Mouse (Mus musculus): ENCODE results near the gene Zfp36.

Zfp36 gene

GRCm38 (mm10) chr7:28384162-28384561, 4.1 kb upstream of the Zfp36 start:
- no peak for DNase-seq (ENCODE audit: low read depth, low spot score)

DNA sequence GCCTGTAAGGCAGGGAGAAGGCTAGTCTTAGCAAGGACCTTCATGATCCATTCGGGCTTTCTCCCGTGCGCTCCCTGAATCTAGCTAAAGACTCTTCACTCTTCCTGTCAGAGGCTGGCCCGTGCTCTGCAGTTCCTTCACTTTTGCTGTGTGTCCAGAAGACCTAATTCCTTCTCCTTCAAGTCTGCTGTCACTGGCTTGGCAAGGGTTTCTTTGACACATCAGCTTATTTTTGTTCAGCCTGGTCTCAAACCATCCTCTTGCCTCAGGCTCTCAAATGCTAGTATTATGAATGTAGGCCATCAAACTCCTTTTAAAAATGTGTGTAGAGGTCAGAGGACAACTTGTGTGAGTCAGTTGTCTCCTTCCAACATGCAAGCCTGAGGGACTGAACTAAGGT, 3.6 kb upstream of the Zfp36 start:
- DNase-seq (ENCODE audit: low read depth, low spot score): no peak

- DNase-seq (ENCODE audit: low read depth, low spot score): peak; percentile 92
Measured at GRCm38 (mm10) chr7:28382981-28383396, 2.9 kb upstream of the Zfp36 start.

DNA sequence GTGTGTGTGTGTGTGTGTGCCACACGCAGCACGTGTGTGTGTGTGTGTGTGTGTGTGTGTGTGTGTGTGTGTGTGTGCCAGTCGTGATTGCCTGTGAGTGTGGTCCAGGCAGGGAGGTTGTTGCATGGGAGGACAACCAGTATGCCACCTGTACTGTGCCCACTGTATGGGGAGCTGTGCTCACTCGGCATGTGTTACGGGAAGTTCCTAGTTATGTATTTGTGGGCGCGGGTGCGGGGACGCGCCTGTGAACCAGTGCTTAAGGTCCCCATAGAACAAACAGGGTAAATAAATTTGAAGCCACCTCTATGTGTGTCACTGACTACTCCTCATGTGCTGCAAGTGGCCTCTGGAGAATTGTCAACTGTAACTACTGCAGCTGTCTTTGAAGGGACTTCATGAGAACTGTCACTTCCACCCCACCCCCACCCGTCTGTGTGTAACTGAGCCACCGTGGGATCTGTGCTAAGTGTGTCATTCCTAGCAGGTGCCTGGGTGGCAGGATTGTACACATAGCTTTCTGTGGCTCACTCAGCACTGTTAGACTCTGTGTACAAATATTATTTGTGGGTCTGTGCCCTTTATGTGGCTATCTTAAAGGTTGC, 2.4 kb upstream of the Zfp36 start:
- peak; percentile 78 for DNase-seq (ENCODE audit: low read depth, low spot score)

DNA sequence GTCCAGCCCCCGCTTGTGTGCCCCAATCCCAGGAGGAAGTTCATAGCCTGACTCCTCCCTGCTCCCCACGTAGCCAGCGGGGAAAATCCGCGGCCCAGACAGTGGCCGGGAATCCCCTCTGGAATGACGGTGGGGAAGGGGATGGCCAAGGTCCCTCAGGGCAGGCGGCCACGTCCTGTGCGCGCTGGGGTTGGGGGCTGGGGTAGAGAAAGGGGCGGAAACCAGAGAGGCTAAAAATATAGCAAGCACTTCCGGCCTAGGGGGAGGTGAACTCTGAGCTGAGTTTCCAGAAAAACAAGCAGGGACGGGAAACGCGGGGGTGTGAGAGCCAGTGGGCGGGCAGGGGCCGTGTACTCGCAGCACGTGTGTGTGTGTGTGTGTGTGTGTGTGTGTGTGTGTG, 1.9 kb upstream of the Zfp36 start:
- peak; percentile 77 for DNase-seq (ENCODE audit: low read depth, low spot score)

GRCm38 (mm10) chr7:28381017-28381790, 1.2 kb upstream of the Zfp36 start:
- peak; percentile 62 for DNase-seq (ENCODE audit: low read depth, low spot score)

- peak; percentile 88 for DNase-seq (ENCODE audit: low read depth, low spot score)
Measured at GRCm38 (mm10) chr7:28378769-28379651, 1.0 kb downstream of the Zfp36 start.

GRCm38 (mm10) chr7:28378066-28378690, 1.9 kb downstream of the Zfp36 start:
- no peak for DNase-seq (ENCODE audit: low read depth, low spot score)

DNA sequence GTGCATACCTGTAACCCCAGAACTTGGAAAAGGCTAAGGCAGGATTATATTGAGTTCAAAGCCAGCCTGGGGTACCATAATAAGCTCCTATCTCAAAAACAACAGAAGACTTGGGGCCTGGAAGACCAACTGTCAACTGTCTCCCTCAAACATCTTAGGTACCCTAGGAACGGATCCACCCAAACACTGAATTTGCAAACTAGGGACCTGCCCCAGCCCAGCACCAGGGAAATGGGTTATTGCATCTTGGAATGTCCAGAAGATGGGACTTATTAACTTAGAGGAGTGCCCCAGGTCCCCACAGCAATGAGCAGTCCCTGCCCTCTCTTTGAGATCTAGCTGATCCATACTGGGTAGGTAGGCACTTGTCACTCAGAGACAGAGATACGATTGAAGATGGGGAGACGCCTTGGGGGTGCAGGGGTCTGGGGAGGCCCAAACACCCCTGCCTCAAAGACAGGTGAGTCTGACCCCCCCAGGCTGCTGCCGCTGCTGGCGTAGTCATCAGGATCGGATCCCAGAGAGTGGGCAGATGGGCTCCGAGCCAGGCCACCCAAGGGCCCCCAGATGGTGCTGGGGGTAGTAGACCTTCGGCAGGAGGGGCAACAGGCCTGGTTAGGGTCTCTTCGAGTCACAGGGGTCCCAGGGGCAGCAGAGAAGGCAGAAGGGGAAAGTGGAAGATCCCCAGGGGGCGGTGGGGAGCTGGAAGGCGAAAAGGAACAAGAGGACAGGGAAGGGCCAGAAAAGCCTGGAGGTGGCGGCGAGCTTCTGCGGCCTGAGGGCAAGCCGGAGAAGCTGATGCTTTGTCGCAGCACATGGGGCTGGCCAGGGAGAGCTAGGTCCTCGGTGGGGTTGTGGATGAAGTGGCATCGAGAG, 2.6 kb downstream of the Zfp36 start:
- no peak for DNase-seq (ENCODE audit: low read depth, low spot score)

- DNase-seq (ENCODE audit: low read depth, low spot score): no peak
Measured at GRCm38 (mm10) chr7:28376011-28376771, 3.9 kb downstream of the Zfp36 start.

GRCm38 (mm10) chr7:28375176-28375921, 4.7 kb downstream of the Zfp36 start:
- peak; percentile 83 for DNase-seq (ENCODE audit: low read depth, low spot score)

GRCm38 (mm10) chr7:28374647-28375046, 5.4 kb downstream of the Zfp36 start:
- DNase-seq (ENCODE audit: low read depth, low spot score): no peak

- DNase-seq (ENCODE audit: low read depth, low spot score): no peak
Measured at GRCm38 (mm10) chr7:28373891-28374495, 6.1 kb downstream of the Zfp36 start.

DNA sequence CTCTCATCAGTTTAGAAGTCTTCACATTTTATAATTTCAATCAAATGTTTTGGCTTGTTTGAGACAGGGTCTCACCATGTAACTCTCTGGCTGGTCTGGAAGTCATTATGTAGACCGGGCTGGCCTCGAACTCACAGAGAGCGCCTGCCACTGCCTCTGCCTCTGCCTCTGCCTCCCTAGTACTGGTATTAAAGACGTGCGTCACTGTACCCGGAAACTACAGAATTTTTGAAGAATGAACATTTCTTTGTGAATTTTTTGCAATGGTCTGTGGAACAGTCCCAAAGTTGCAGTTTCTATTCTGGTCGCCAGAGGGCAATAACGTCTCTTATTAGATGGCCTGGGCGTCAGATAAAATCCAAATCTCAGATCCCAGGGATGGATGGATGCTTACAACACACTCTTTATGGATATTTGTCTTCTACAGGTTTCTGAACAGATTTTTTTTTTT, 6.9 kb downstream of the Zfp36 start:
- peak; percentile 93 for DNase-seq (ENCODE audit: low read depth, low spot score)

DNA sequence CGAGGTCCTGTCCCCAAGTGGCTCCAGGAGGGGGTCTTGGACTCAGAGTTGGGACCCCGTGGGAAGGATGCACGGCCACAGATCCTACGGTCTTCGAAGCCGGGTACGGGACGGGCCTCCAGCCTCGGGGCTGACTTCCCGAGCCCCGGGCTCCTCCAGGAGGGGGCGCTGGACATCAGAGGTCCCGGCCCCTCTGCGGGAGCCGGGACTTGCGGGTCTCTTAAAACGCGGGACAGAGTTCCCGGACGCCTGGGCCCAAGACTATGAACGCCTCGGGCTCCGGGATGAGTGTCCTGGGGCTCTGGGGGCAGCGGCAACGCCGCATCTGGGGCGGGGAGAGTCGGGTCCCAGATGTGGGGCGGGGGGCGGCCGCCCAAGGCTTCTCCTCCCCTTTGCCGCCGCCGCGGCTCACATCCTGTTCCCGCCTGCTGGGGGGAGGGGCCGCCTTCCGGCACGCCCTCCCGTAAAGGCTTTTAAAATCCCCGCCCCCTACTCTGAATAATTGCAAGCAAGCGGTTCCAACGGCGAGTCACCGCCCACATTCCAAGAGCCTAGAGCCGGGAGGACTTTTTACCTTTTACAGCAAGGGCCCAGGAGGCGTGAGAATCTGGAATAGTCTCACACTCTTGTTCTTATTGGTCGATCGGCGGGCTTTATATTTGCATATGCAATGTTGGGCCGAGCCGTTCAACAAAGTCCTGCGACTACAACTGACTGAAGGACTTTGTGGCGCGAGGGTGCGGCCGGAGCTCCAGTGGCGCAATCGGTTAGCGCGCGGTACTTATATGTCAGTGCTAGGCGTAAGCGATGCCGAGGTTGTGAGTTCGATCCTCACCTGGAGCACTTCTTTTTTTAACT, 7.6 kb downstream of the Zfp36 start, which contains the start of gene Plekhg2:
Gene Plekhg2 (minus strand): TSS at position 349 of the 858 bp plus-strand sequence.
- peak; percentile 96 for DNase-seq (ENCODE audit: low read depth, low spot score)

DNA sequence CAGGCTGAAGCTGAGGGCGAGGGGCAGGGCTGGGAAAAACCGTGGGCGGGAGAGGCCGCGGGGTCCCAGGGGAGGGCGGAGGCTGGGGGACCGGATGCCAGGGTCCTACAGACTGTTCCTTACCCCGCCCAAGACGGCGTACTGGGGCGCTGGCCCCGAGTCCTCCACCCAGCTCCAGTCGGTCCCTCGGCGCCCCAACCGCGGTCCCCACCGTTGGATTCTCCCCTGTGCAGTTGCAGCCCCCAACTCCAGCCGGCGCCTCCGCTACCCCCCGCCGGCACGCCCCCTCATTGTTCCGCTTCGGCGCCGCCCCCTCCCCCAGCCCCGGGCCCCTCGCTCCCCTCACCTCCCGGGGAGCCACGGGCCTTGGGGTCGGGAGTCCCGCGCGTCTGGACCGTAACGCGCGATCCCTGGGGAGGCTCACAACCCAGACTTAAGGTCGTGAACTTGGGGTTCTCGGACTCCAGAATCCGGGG, 8.5 kb downstream of the Zfp36 start:
- no peak for DNase-seq (ENCODE audit: low read depth, low spot score)

GRCm38 (mm10) chr7:28370977-28371513, 9.0 kb downstream of the Zfp36 start:
- no peak for DNase-seq (ENCODE audit: low read depth, low spot score)

Measured in brain, adult 2 months (tissue).